8 mouse cellular contexts compared by ENCODE assay signal in the genomic region with DNA sequence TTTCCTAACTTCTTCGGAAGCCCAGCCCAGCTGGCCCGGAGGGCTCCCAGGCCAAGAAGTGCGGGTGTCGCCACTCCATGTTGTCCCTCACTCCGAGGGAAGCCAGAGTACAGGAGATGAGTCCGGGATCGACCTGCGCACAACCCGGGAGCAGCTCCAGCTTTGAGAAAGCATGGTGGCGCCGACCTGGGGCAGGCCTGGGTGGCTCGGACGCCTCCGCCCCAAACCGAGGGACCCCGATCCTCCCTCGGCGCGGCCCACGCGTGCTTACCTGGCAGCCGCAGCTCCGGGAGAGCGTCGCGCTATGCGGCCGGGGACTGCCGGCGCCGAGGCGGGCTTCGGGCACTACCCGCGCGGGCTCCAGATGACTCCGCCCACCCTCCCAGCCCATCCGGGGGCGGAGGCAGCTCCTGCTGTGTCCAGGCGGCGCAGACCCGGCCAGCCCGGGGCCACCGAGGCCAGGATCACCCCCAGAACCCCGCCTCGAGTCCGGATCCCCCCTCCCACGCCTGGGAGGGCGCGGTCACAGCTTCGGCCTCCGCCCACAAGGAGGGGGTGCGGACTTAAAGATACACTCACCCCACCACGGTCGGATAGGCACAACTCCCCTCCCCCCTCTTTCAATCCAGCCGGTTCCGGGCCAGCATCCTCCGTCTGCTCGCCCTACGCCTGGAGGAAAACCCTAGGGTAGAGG. TPM values are rescaled to one million over a fixed set of nuclear protein-coding genes. Genes with fewer than 3 reads are reported as not detected.
A peak's percentile ranks its signal among the peaks of the same experiment; 100 is the strongest.
DNase-seq lines count a peak whose midpoint lies in the region; ATAC-seq and TF ChIP-seq lines count a peak whose summit lies in the region.

TSS of gene Pald1 (minus strand) at position 510 of the 694 bp plus-strand sequence.

- H3K27ac ChIP-seq in ES-E14 (ENCODE audit: insufficient read depth, low read depth, low read length, poor library complexity, severe bottlenecking), result peak within 1 kb of the TSS; percentile 45
- H3K27ac ChIP-seq in forebrain, embryonic 10.5 days, result peak within 1 kb of the TSS; percentile 90
- peak within 1 kb of the TSS; percentile 49 to 91 for H3K27ac ChIP-seq in heart, embryonic 14.5 days (replicated peaks in 1 of 2; ENCODE audit: control insufficient read depth in 1 of 2, insufficient read depth in 1 of 2, low read depth in 2 of 2, low read length in 2 of 2)
- H3K27ac ChIP-seq in liver, embryonic 14.5 days, result no peak within 1 kb of the TSS
- H3K27ac ChIP-seq in neural tube, embryonic 11.5 days (ENCODE audit: low read depth, low read length), result peak within 1 kb of the TSS; percentile 46

- H3K4me1 ChIP-seq in ES-E14 (ENCODE audit: control insufficient read depth in 2 of 2, insufficient read depth in 2 of 2, low read length in 2 of 2, poor library complexity in 1 of 2), result peaks cover 10 to 34% of the 10 kb centered on the region in 2 experiments; a peak in 3 of 4 replicates
- H3K4me1 ChIP-seq in forebrain, embryonic 10.5 days, result peaks cover 57% of the 10 kb centered on the region
- peaks cover 59 to 66% of the 10 kb centered on the region in 2 experiments for H3K4me1 ChIP-seq in heart, embryonic 14.5 days (ENCODE audit: control insufficient read depth in 2 of 2, insufficient read depth in 2 of 2, low read length in 2 of 2)
- H3K4me1 ChIP-seq in liver, embryonic 14.5 days (replicated peaks; ENCODE audit: control insufficient read depth in 2 of 2, insufficient read depth in 2 of 2, low read length in 1 of 2), result peaks cover 0 to 10% of the 10 kb centered on the region in 2 experiments; a peak in 2 of 4 replicates
- H3K4me1 ChIP-seq in neural tube, embryonic 11.5 days (ENCODE audit: control insufficient read depth, insufficient read depth, low read length), result peaks cover 25% of the 10 kb centered on the region

- TF ChIP-seq POLR2A in brain, embryonic 14.5 days (IDR thresholded peaks at IDR 0.05; ENCODE audit: borderline replicate concordance, extremely low read depth, insufficient read depth, insufficient read length, poor library complexity, severe bottlenecking), result peak; percentile 55; the same call in 1 of the 2 replicates

- TF ChIP-seq CTCF in brain, embryonic 14.5 days (IDR thresholded peaks at IDR 0.05; ENCODE audit: borderline replicate concordance, extremely low read depth, insufficient read depth, insufficient read length), result no peak
- no peak for TF ChIP-seq CTCF in liver, embryonic 14.5 days (IDR thresholded peaks at IDR 0.05; ENCODE audit: low read depth)

- peaks cover 49% of the 10 kb centered on the region for H3K27me3 ChIP-seq in forebrain, embryonic 10.5 days (ENCODE audit: poor library complexity, severe bottlenecking)
- no peaks in the 10 kb centered on the region for H3K27me3 ChIP-seq in heart, embryonic 14.5 days (ENCODE audit: control insufficient read depth, insufficient read depth, low read length)
- H3K27me3 ChIP-seq in liver, embryonic 14.5 days (ENCODE audit: control insufficient read depth, insufficient read depth, low read length), result peaks cover 35% of the 10 kb centered on the region
- no peaks in the 10 kb centered on the region for H3K27me3 ChIP-seq in neural tube, embryonic 11.5 days (ENCODE audit: control insufficient read depth, insufficient read depth, low read length)

- H3K4me2 ChIP-seq in heart, embryonic 14.5 days (ENCODE audit: low read length), result peak within 1 kb of the TSS; percentile 97
- peak within 1 kb of the TSS; percentile 64 for H3K4me2 ChIP-seq in liver, embryonic 14.5 days (ENCODE audit: low read depth)
- H3K4me2 ChIP-seq in neural tube, embryonic 11.5 days (ENCODE audit: low read depth), result peak within 1 kb of the TSS; percentile 96

- H3K9ac ChIP-seq in ES-E14 (ENCODE audit: insufficient read depth, low read depth, low read length, poor library complexity, severe bottlenecking), result peak within 1 kb of the TSS; percentile 77
- H3K9ac ChIP-seq in heart, embryonic 14.5 days (ENCODE audit: low read length), result peak within 1 kb of the TSS; percentile 93
- peak within 1 kb of the TSS; percentile 7; the same call in 1 of the 2 replicates for H3K9ac ChIP-seq in liver, embryonic 14.5 days (replicated peaks)
- H3K9ac ChIP-seq in neural tube, embryonic 11.5 days (ENCODE audit: low read length), result peak within 1 kb of the TSS; percentile 73

- under 1% methylated on average over 60 of the region's 60 CpGs for WGBS in forebrain, embryonic 10.5 days
- under 1% methylated on average over 56 of the region's 60 CpGs for WGBS in heart, embryonic 14.5 days
- WGBS in liver, embryonic 14.5 days (ENCODE audit: insufficient replicate concordance), result under 1% methylated on average over 60 of the region's 60 CpGs
- WGBS in neural tube, embryonic 11.5 days, result under 1% methylated on average over 54 of the region's 60 CpGs

- H3K9me3 ChIP-seq in ES-E14 (ENCODE audit: control insufficient read depth, insufficient read depth, low read depth, low read length), result no peaks in the 10 kb centered on the region
- no peaks in the 10 kb centered on the region for H3K9me3 ChIP-seq in forebrain, embryonic 10.5 days
- no peaks in the 10 kb centered on the region for H3K9me3 ChIP-seq in heart, embryonic 14.5 days (ENCODE audit: control insufficient read depth, low read length)
- H3K9me3 ChIP-seq in liver, embryonic 14.5 days (ENCODE audit: control insufficient read depth, low read length), result no peaks in the 10 kb centered on the region
- H3K9me3 ChIP-seq in neural tube, embryonic 11.5 days (ENCODE audit: control insufficient read depth, low read length), result no peaks in the 10 kb centered on the region

- H3K36me3 ChIP-seq in ES-E14 (ENCODE audit: control insufficient read depth, insufficient read depth, low read length, poor library complexity, severe bottlenecking), result peaks cover 13% of the 10 kb centered on the region
- peaks cover 2% of the 10 kb centered on the region; the same call in 1 of the 2 replicates for H3K36me3 ChIP-seq in forebrain, embryonic 10.5 days (replicated peaks)
- no peaks in the 10 kb centered on the region for H3K36me3 ChIP-seq in heart, embryonic 14.5 days (ENCODE audit: control insufficient read depth, insufficient read depth, low read length)
- H3K36me3 ChIP-seq in liver, embryonic 14.5 days (replicated peaks; ENCODE audit: control insufficient read depth, insufficient read depth, low read depth), result no peaks in the 10 kb centered on the region
- H3K36me3 ChIP-seq in neural tube, embryonic 11.5 days (ENCODE audit: control insufficient read depth, insufficient read depth, low read length), result no peaks in the 10 kb centered on the region

- ATAC-seq in heart, embryonic 14.5 days (ENCODE audit: insufficient number of reproducible peaks, insufficient read depth, low FRiP score, low read depth), result peak; percentile 83
- peak; percentile 76 for ATAC-seq in liver, embryonic 14.5 days (ENCODE audit: insufficient read depth)
- peak; percentile 80 for ATAC-seq in neural tube, embryonic 11.5 days (ENCODE audit: insufficient read depth, low FRiP score, low TSS enrichment)

- no peak for TF ChIP-seq EP300 in liver, embryonic 14.5 days (IDR thresholded peaks at IDR 0.05; ENCODE audit: low read depth)

- DNase-seq in ES-E14 (ENCODE audit: low read depth, low spot score), result no peak
- DNase-seq in brain, embryonic 14.5 days (ENCODE audit: low read depth), result peak; percentile 86
- peak; percentile 82 for DNase-seq in forebrain, embryonic 10.5 days (ENCODE audit: extremely low spot score, low spot score)
- DNase-seq in kidney, postnatal 14 days, result peak; percentile 90
- DNase-seq in liver, embryonic 14.5 days (ENCODE audit: low read depth in 3 of 3, low spot score in 3 of 3), result peak in 2 of 3 experiments; percentile 25 to 26
- DNase-seq in neural tube, embryonic 11.5 days (ENCODE audit: low spot score), result peak; percentile 87
- DNase-seq in urinary bladder, adult 2 months (ENCODE audit: low spot score), result peak; percentile 52

- H3K4me3 ChIP-seq in ES-E14 (ENCODE audit: insufficient read depth in 1 of 2, low read depth in 1 of 2, low read length in 2 of 2, poor library complexity in 1 of 2, severe bottlenecking in 1 of 2), result peak within 1 kb of the TSS; percentile 87 to 89
- peak within 1 kb of the TSS; percentile 70 for H3K4me3 ChIP-seq in forebrain, embryonic 10.5 days
- H3K4me3 ChIP-seq in heart, embryonic 14.5 days (ENCODE audit: control insufficient read depth in 1 of 2, insufficient read depth in 1 of 2, low read depth in 1 of 2, low read length in 2 of 2), result peak within 1 kb of the TSS; percentile 79 to 83
- H3K4me3 ChIP-seq in liver, embryonic 14.5 days (ENCODE audit: insufficient read depth in 1 of 2, low read depth in 2 of 2, low read length in 2 of 2), result peak within 1 kb of the TSS; percentile 48 to 57
- H3K4me3 ChIP-seq in neural tube, embryonic 11.5 days (ENCODE audit: low read depth, low read length), result peak within 1 kb of the TSS; percentile 60

- in situ Hi-C loops in ES-E14 (cut with MboI; ENCODE audit: low sequenced_read_pairs in 2 of 2, unreplicated experiment in 2 of 2), result no loop called here

TF ChIP-seq in ES-E14, 5 proteins besides CTCF, POLR2A, EP300 and RAD21:
- TF ChIP-seq CHD2 (IDR thresholded peaks at IDR 0.05; ENCODE audit: low read depth, low read length) (no peak), HCFC1 (IDR thresholded peaks at IDR 0.05; ENCODE audit: borderline replicate concordance, insufficient read depth, low read length) (no peak), ZC3H11A (IDR thresholded peaks at IDR 0.05; ENCODE audit: borderline replicate concordance, low read depth, low read length) (no peak), ZNF384 (IDR thresholded peaks at IDR 0.05; ENCODE audit: low read depth, low read length) (no peak), MAFK (IDR thresholded peaks at IDR 0.05; ENCODE audit: insufficient read depth, low read depth, low read length) (no peak)

RNA-seq across cellular contexts. Expression of gene Pald1, which starts in this region (rescaled TPM):
- total RNA-seq in ES-E14 (2012; rRNA removed), result 102 and 216 TPM in 2 replicates
- 23.3 and 28.6 TPM in 2 replicates for polyA plus RNA-seq in brain, embryonic 14.5 days (2012; rRNA removed)
- 36.0 and 36.2 TPM in 2 replicates for polyA plus RNA-seq in forebrain, embryonic 10.5 days (2016; fragmentation: Nextera tagmentation; extraction: Ambion mirVana)
- polyA plus RNA-seq in heart, embryonic 14.5 days (2014; fragmentation: Nextera tagmentation; extraction: Ambion mirVana), result 19.5 and 21.7 TPM in 2 replicates
- 3.5 and 4.4 TPM in 2 replicates for polyA plus RNA-seq in liver, embryonic 14.5 days (2012; rRNA removed)
- polyA plus RNA-seq in liver, embryonic 14.5 days (2014; fragmentation: Nextera tagmentation; extraction: Ambion mirVana), result 3.8 and 4.0 TPM in 2 replicates
- polyA plus RNA-seq in neural tube, embryonic 11.5 days (2014; fragmentation: Nextera tagmentation; extraction: Ambion mirVana), result 26.4 and 27.2 TPM in 2 replicates
- polyA plus RNA-seq in urinary bladder, adult 2 months (2012; rRNA removed), result 14.0 and 14.3 TPM in 2 replicates

Comparison
In these comparisons a context has a peak if more than half of its experiments do, and no peak if none do; other contexts are left out.
1. H3K9ac ChIP-seq: peak in every context shown above with its lines; median percentile 93 in heart, embryonic 14.5 days; 77 in ES-E14; 73 in neural tube, embryonic 11.5 days; 7 in liver, embryonic 14.5 days.